Mouse (Mus musculus): Measurements from ENCODE around the gene C130050O18Rik. TPM values are rescaled to one million over a fixed set of nuclear protein-coding genes. Genes with fewer than 3 reads are reported as not detected.

Gene C130050O18Rik
- total and polyA plus RNA-seq, 3 experiments: 0.12 to 0.21 TPM; not detected in 1

DNA sequence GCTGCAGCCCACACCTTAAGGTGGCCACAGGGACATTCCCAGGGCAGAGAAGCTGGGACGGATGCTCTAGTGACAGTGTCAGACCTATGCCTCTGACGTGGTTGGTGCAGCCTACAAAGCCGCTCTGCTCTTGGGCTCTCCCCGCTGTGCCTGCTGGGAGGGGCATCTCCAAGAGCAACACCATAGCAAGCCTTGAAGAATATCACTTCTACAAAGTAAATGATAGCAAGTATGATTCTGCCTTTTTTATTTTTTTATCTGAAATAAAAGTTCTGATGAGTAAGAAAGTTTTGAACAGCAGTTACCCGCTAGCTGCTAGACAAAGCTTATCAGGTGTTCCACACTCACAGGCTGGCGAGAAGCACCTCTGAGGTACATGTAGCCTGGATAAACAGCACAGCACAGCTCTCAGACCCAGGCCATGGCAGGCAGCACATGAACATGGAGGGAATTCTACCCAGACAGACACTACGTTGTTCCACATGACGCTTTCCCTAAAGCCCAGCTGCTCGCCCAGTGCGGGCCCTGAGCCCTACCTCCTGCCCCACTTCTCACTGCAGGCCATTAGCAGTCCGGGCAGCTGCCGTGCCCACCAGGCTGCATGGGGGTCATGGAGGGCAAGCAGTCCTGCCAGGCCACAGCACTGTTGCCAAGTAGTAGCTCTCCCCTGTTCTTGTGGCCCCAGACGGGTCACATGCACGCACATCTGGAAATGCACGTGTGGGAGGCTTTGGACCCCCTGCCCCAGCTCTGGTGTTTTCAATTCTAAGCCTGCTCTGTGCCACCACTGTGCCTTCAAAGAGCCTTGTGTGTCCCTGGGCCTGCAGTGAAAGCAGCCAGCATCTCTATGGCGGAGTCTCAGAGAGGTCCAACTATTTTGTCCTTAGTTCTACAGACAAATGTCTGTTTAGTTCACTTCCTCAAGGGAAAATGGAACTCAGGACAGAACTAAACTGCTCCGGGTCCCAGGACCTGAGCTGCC, 16.1 kb upstream of the C130050O18Rik start (continued):
- 0 out of 2 replicates have a peak, but pooled peaks have one; percentile 4 for TF ChIP-seq NRF1 (IDR thresholded peaks at IDR 0.05; ENCODE audit: insufficient read depth, low read depth, low read length, poor library complexity, severe bottlenecking)
- TF ChIP-seq E2F4 (IDR thresholded peaks at IDR 0.05; ENCODE audit: borderline replicate concordance, low read depth, low read length): no peak
- TF ChIP-seq TCF12 (IDR thresholded peaks at IDR 0.05; ENCODE audit: low read depth, low read length): peak; percentile 94
- TF ChIP-seq ZKSCAN1 (IDR thresholded peaks at IDR 0.05; ENCODE audit: low read depth, low read length): no peak
- TF ChIP-seq MAX (IDR thresholded peaks at IDR 0.05; ENCODE audit: low read length): peak; percentile 60

DNA sequence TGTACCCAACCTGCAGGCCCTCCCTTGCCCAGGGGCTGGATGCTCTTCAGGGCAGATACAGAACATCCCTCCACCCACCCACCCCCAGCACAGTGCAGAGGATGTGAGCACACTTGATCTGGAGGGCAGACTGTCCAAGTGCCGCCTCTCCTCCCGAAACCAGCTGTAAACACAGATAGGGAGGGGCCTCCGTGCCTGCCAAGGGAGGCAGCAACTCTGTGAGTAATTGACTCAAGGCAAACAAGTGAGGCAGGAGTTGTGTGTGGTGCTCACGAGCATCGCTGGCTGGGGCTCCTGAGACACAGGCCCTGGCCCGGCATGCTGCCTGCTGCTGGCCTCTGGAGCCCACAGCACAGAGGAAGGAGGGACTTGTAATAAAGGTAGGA, 15.4 kb upstream of the C130050O18Rik start:
- Histone ChIP-seq H3K79me2 (ENCODE audit: control insufficient read depth, insufficient read depth, low read length, poor library complexity) (peaks cover 5% of the 10 kb centered on the region), H3K9me3 (replicated peaks; ENCODE audit: insufficient read depth, low read length) (no peaks in the 10 kb centered on the region), H3K4me3 (ENCODE audit: control insufficient read depth in 1 of 2, insufficient read depth in 1 of 2, low read depth in 2 of 2, low read length in 2 of 2) (peak overlapping the region; percentile 4 to 16; a peak in 1 of 4 replicates), H3K36me3 (ENCODE audit: control insufficient read depth in 1 of 2, insufficient read depth in 2 of 2, low read length in 2 of 2) (peaks cover 0 to 31% of the 10 kb centered on the region in 2 experiments; a peak in 2 of 4 replicates), H3K4me1 (ENCODE audit: control insufficient read depth in 1 of 2, insufficient read depth in 2 of 2, low read length in 2 of 2) (peaks cover 24 to 38% of the 10 kb centered on the region in 2 experiments), H3K9ac (ENCODE audit: control insufficient read depth, low read depth, low read length, poor library complexity, severe bottlenecking) (peak overlapping the region; percentile 51), H3K27ac (ENCODE audit: control insufficient read depth, low read depth, low read length) (peak overlapping the region; percentile 91), H3K27me3 (ENCODE audit: control insufficient read depth in 1 of 2, insufficient read depth in 2 of 2, low read length in 2 of 2) (no peaks in the 10 kb centered on the region)
- peak; percentile 90 for DNase-seq (ENCODE audit: low read depth, low spot score)
- no peak for TF ChIP-seq TBP (IDR thresholded peaks at IDR 0.05; ENCODE audit: low read depth, low read length)
- no peak for TF ChIP-seq HCFC1 (IDR thresholded peaks at IDR 0.05; ENCODE audit: low read depth, low read length)
- TF ChIP-seq JUND (IDR thresholded peaks at IDR 0.05; ENCODE audit: low read depth, low read length): no peak
- peak; percentile 81 for TF ChIP-seq TAL1 (IDR thresholded peaks at IDR 0.05; ENCODE audit: low read length)
- TF ChIP-seq NELFE (IDR thresholded peaks at IDR 0.05; ENCODE audit: low read depth, low read length): peak; percentile 48; the same call in 1 of the 2 replicates
- TF ChIP-seq MYB (IDR thresholded peaks at IDR 0.05; ENCODE audit: low read depth, low read length): 0 out of 2 replicates have a peak, but pooled peaks have one; percentile 16
- TF ChIP-seq USF1 (IDR thresholded peaks at IDR 0.05; ENCODE audit: low read depth, low read length): no peak
- TF ChIP-seq MAZ (IDR thresholded peaks at IDR 0.05; ENCODE audit: low read depth, low read length): peak; percentile 77
- 0 out of 2 replicates have a peak, but pooled peaks have one; percentile 33 for TF ChIP-seq MYC (IDR thresholded peaks at IDR 0.05; ENCODE audit: low read depth, low read length)
- TF ChIP-seq ETS1 (IDR thresholded peaks at IDR 0.05; ENCODE audit: low read depth, low read length): peak; percentile 94
- TF ChIP-seq MAX (IDR thresholded peaks at IDR 0.05; ENCODE audit: low read length): peak; percentile 41; the same call in 1 of the 2 replicates
- TF ChIP-seq MXI1 (IDR thresholded peaks at IDR 0.05; ENCODE audit: low read depth, low read length): peak; percentile 78
- 0 out of 2 replicates have a peak, but pooled peaks have one; percentile 30 for TF ChIP-seq ZMIZ1 (IDR thresholded peaks at IDR 0.05; ENCODE audit: low read depth, low read length)
- TF ChIP-seq ZKSCAN1 (IDR thresholded peaks at IDR 0.05; ENCODE audit: low read depth, low read length): no peak
- TF ChIP-seq EP300 (IDR thresholded peaks at IDR 0.05; ENCODE audit: low read depth in 1 of 2, low read length in 2 of 2): peak; percentile 41 to 74; a peak in 3 of 4 replicates
- TF ChIP-seq MEF2A (IDR thresholded peaks at IDR 0.05; ENCODE audit: extremely low read depth, insufficient replicate concordance, low read depth, low read length, poor library complexity, severe bottlenecking): no peak
- TF ChIP-seq USF2 (IDR thresholded peaks at IDR 0.05; ENCODE audit: borderline replicate concordance in 1 of 2, insufficient read depth in 1 of 2, low read depth in 1 of 2, low read length in 2 of 2): no peak
- 0 out of 2 replicates have a peak, but pooled peaks have one; percentile 27 for TF ChIP-seq ELF1 (IDR thresholded peaks at IDR 0.05; ENCODE audit: low read depth, low read length)
- TF ChIP-seq CHD2 (IDR thresholded peaks at IDR 0.05; ENCODE audit: low read length): no peak
- TF ChIP-seq GABPA (IDR thresholded peaks at IDR 0.05; ENCODE audit: low read depth, low read length): no peak
- no peak for TF ChIP-seq E2F4 (IDR thresholded peaks at IDR 0.05; ENCODE audit: borderline replicate concordance, low read depth, low read length)
- TF ChIP-seq BHLHE40 (IDR thresholded peaks at IDR 0.05; ENCODE audit: borderline replicate concordance, low read depth, low read length): peak; percentile 60; the same call in 1 of the 2 replicates
- TF ChIP-seq SIN3A (IDR thresholded peaks at IDR 0.05; ENCODE audit: low read length): peak; percentile 89
- no peak for TF ChIP-seq POLR2AphosphoS2 (IDR thresholded peaks at IDR 0.05; ENCODE audit: low read length)
- 0 out of 2 replicates have a peak, but pooled peaks have one; percentile 22 for TF ChIP-seq GATA1 (IDR thresholded peaks at IDR 0.05; ENCODE audit: low read depth, low read length)
- no peak for TF ChIP-seq UBTF (IDR thresholded peaks at IDR 0.05; ENCODE audit: borderline replicate concordance, insufficient read depth, low read depth, low read length)
- TF ChIP-seq POLR2A (IDR thresholded peaks at IDR 0.05; ENCODE audit: control insufficient read depth in 1 of 2, insufficient read depth in 1 of 2, low read depth in 1 of 2, low read length in 2 of 2, poor library complexity in 1 of 2): peak in 1 of 2 experiments; percentile 55; a peak in 1 of 4 replicates
- TF ChIP-seq RCOR1 (IDR thresholded peaks at IDR 0.05; ENCODE audit: low read depth, low read length): peak; percentile 40; the same call in 1 of the 2 replicates
- TF ChIP-seq TCF12 (IDR thresholded peaks at IDR 0.05; ENCODE audit: low read depth, low read length): peak; percentile 78
